Mouse (Mus musculus): Measurements from ENCODE around the gene Calm2.

The Calm2 gene

GRCm38 (mm10) chr17:87446767-87447611 lies at the start of gene Calm2:
Gene Calm2 (minus strand): TSS chr17:87446935.
- in situ Hi-C loops (cut with MboI; ENCODE audit: low sequenced_read_pairs): no loop called here

DNA sequence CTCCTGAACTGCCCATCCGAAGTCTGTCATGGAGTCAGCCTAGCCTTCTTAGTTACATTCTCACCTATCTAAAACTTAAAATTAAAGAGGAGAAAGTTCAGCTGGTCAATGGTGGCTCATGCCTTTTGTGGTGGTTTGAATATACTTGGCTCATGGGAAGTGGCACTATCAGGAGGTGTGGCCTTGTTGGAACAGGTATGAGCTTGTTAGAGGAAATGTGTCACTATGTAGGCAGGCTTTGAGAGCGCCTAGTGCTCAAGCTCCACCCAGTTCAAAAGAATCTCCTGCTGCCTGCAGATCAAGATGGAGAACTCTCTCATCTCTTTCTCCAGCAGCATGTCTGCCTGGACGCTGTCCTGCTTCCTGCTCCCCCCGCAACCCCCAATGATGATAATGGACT lies 48.8 kb upstream of the Calm2 start:
- in situ Hi-C loops (cut with MboI; ENCODE audit: low sequenced_read_pairs): no loop called here

DNA sequence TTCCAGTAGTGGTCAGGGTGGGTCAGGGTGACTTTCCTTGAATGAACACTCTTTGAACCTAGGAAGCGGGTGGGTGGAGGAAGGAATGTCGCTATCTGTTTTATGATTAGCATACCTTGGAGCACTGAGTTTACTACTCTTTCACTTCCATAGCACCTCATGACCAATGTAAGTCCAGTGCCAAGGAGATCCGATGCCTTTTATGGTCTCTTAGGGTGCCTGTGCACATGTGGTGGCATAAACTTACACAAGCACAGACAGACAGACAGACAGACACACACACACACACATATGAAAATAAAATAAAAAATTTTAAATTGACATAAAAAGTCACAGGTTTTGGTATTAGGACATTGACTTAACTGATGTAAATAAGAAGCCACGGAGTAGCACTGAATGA lies 47.6 kb upstream of the Calm2 start:
- in situ Hi-C loops (cut with MboI; ENCODE audit: low sequenced_read_pairs): no loop called here

DNA sequence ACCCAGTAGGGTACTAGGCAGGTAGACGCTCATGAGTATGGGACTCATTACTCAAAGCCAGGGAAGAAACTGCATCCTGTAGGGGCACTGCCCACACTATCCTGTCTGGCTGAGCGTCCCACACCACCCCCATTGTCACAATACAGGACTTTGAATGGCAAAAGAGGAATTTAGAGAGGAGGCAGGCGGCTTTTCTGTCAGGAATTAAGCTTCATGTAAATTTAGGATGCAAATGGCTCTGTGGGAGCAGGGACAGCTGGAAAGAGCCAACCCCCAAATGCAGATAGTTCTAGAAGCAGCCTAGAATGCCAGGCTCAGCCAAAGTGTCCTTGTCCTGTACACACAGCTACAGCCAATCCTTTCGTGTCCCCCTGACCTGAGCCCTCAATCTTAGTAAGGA lies 45.6 kb upstream of the Calm2 start:
- in situ Hi-C loops (cut with MboI; ENCODE audit: low sequenced_read_pairs): no loop called here

- in situ Hi-C loops (cut with MboI; ENCODE audit: low sequenced_read_pairs): no loop called here
Measured at GRCm38 (mm10) chr17:87490295-87490694, 43.6 kb upstream of the Calm2 start.

DNA sequence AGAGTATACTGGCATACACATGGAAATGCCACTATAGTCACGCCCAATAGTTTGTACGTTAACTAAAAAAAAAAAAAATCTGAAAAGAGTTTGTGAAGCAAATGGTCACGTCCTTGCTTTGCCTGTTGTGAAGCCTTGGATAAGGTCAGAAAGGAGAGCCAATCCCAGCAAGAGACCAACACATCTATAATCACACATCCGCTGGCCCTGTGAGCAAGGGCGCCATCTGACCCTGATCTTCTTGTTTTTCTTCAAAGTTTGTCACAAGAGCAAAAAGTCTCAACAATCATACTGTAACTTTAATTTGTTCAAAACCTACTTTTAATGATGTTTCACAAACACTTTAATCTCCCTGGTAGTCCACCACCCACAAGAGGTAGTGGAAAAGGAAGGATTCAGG lies 39.0 kb upstream of the Calm2 start:
- in situ Hi-C loops (cut with MboI; ENCODE audit: low sequenced_read_pairs): no loop called here

DNA sequence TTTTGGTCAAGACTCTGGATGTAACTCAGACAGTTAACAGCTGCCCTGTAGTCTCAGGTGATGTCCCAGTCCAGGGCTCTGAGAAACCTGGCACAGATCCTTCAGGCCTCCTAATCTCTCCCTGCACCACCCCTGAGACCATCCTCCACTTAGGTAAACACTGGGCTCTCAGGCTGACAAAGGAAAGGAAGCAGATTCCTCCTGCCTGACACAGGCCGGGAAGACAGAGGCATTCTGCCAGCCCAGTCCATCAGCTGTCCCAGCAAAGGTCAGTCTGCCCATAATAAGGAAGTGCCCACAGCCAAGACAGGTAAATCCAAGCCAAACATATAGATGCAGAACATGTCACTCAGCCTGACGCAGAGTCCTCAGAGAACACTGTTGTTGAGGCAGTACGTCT lies 36.1 kb upstream of the Calm2 start:
- in situ Hi-C loops (cut with MboI; ENCODE audit: low sequenced_read_pairs): no loop called here

GRCm38 (mm10) chr17:87478569-87478968 lies 31.8 kb upstream of the Calm2 start:
- in situ Hi-C loops (cut with MboI; ENCODE audit: low sequenced_read_pairs): no loop called here

DNA sequence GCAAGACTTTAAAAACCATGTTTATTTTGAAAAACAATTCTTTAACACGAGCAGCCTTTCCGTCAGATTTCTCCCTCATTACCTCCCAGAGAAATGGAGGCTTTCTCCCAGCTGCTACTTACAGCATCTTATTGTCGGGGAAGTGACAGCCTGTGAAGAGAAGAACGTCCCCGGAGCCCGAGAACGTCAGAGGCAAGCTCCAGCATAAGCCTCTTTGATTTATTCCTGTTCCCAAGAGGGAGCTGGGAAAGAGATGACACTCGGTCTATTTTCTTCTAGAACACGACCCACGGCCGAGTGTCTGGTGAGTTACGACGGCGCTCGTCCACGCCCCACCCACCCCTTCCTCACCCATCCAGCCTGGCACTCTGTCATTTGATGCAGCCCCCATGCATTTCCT lies 30.9 kb upstream of the Calm2 start:
- in situ Hi-C loops (cut with MboI; ENCODE audit: low sequenced_read_pairs): no loop called here

GRCm38 (mm10) chr17:87475356-87475755 lies 28.6 kb upstream of the Calm2 start:
- in situ Hi-C loops (cut with MboI; ENCODE audit: low sequenced_read_pairs): no loop called here

- in situ Hi-C loops (cut with MboI; ENCODE audit: low sequenced_read_pairs): no loop called here
Measured at GRCm38 (mm10) chr17:87474501-87474795, 27.7 kb upstream of the Calm2 start.

DNA sequence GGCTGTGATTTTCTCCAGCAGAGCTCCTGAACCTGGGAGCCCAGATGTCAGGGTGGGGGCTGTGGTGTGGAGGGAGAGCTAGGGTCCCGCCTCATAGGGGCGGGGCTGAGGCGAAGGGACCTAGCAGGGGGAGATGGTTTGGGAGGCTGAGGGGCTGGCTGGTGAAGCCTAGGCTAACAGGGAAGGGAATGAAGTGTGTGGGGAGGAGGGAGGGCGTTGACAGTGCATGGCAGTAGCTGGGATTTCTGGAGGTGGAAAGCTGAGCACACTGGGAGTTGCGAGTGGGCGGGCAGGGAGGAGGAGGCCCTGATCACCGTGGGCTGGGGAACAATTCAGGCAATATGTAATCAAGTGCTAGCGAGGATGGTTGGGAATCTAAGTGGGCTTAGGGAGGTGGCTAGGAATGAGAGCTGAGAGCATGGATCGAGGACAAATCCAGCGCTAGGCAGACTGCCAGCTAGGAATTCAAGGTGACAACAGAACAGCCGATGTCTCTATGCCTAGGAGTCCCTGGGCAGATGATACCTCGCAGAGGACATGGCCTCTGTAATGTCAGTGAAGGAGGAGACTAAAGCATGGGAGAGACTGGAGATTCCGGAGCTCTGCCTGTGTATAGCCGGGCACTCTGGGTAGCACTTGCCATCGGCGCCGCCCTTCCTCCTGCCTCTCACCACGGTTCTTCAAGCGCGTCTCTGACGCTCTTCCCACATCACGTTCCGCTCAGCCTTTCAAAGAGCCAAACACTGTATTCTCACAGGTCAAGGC lies 27.2 kb upstream of the Calm2 start:
- in situ Hi-C loops (cut with MboI; ENCODE audit: low sequenced_read_pairs): no loop called here

DNA sequence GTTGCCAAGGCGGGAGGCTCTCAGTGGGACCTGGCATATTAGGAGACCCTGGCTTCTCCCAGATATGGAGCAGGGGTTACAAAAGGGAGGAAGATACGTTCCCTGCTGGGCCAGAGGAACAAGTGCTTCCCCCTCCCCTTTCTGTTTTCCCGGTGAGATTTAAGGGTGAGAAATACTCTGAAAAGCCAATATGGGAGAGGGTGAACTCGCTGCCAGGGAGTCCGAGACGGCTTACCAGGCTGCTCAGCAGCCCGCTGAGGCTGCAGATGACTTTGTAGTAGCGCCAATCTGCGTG lies 26.7 kb upstream of the Calm2 start:
- in situ Hi-C loops (cut with MboI; ENCODE audit: low sequenced_read_pairs): no loop called here

DNA sequence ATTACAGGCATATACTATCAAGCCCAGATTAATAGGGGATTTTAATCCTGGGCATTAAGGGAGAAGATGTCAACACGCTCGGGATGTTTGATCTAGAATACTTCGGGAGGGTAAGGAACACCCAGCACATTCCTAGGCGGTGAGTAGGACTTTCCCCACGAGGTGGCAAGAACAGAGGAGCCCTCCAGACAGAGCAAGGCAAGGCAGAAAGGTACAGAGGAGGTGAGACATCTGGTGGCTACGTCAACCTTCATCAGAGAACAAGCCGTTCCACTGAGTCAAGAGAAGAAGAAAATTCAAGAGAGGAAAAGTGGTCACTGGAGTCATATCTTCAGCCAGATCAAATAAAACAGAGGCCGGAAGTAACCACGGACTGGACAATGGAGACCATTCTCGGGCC lies 26.1 kb upstream of the Calm2 start:
- in situ Hi-C loops (cut with MboI; ENCODE audit: low sequenced_read_pairs): no loop called here

DNA sequence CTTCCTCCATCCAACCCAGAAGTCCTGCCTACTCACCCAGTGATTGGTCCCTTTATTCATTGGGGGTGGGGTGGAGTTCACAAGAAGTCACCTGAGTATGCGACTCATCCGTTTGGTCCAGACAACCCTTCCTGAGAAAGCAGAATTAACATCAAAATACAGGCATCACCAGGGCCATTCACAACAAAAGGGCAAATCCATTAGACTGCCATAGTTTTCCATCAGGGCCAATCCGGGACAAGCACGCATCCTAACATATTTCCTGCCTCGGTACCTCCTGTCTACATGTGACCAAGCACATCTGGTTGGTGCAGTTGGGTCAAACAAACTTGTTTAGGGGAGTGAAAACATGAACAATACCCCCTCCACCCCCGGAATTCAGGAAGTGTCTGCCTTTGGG lies 24.9 kb upstream of the Calm2 start:
- in situ Hi-C loops (cut with MboI; ENCODE audit: low sequenced_read_pairs): no loop called here

- in situ Hi-C loops (cut with MboI; ENCODE audit: low sequenced_read_pairs): no loop called here
Measured at GRCm38 (mm10) chr17:87470797-87471196, 24.1 kb upstream of the Calm2 start.

- in situ Hi-C loops (cut with MboI; ENCODE audit: low sequenced_read_pairs): no loop called here
Measured at GRCm38 (mm10) chr17:87470282-87470681, 23.5 kb upstream of the Calm2 start.

- in situ Hi-C loops (cut with MboI; ENCODE audit: low sequenced_read_pairs): no loop called here
Measured at GRCm38 (mm10) chr17:87469428-87469827, 22.7 kb upstream of the Calm2 start.

- in situ Hi-C loops (cut with MboI; ENCODE audit: low sequenced_read_pairs): no loop called here
Measured at GRCm38 (mm10) chr17:87468616-87469015, 21.9 kb upstream of the Calm2 start.

- in situ Hi-C loops (cut with MboI; ENCODE audit: low sequenced_read_pairs): no loop called here
Measured at GRCm38 (mm10) chr17:87461499-87461896, 14.8 kb upstream of the Calm2 start.

DNA sequence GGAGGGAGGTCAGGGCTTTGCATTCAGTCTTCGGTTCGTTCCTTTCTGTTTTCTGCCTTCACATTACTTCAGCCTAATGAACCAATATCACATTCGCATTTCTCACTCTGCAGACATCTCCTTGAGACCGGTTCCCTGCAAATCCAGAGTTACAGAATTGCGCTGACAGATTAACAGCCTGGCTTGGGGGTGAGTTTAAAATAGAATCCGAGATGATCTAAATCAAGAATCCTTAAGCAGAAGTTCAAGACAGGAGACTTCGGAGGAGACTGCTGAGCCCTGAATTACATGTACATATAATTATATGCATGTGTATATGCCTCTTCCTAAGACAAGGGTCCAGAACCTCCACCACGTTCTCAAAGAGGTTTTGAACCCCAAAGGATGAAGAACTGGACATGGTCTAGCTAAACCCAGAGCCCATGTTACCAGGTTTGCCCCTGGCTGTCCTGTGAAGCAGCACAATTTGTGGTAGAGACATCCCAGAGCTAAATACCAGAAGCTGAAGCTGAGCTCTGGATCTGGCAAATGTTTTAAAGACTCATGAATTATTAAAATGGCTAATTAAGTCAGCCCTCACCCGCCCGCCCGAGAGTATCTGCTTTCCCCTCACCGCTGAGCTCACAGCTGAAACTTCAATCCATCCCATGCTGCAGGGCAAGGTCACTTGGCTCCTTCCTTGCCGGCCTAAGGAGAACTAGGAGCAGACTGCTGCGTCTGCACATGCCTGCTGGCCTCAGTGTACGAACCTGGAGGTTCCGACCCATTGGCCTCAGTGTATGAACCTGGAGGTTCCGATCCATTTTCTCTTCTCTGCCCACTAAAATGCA lies 14.1 kb upstream of the Calm2 start:
- in situ Hi-C loops (cut with MboI; ENCODE audit: low sequenced_read_pairs): no loop called here

Measured in CH12F3 (cell line).